Mouse (Mus musculus) lung, embryonic 14.5 days (tissue): Measurements from ENCODE around the gene Rprml. TPM values are rescaled to one million over a fixed set of nuclear protein-coding genes. Genes with fewer than 3 reads are reported as not detected.

Source experiments
- ATAC-seq: fragments of 200-750 bp; cut with Nextera tagmentation; 2 replicates; pipeline ENCODE4 v1.8.0; 2017; ENCODE audit warnings: mild to moderate bottlenecking, moderate TSS enrichment, moderate library complexity; ENCODE audit not compliant: insufficient read depth
- DNase-seq: peaks from one replicate; pipeline ENCODE4 v3.0.0-alpha.2; 2015
- H3K27ac ChIP-seq: fragments of 300-500 bp; sonication (generic); 2 replicates; pipeline ENCODE4 v1.5.1; 2014; ENCODE audit warnings: low read depth, mild to moderate bottlenecking, moderate library complexity
- H3K27me3 ChIP-seq: fragments of 300-500 bp; sonication (generic); 2 replicates; pipeline ENCODE4 v1.6.1; 2014; ENCODE audit warnings: low read length, control low read depth; ENCODE audit not compliant: insufficient read depth
- H3K36me3 ChIP-seq: fragments of 300-500 bp; sonication (generic); 2 replicates; pipeline ENCODE4 v1.6.1; 2014; ENCODE audit warnings: control low read depth; ENCODE audit not compliant: insufficient read depth
- H3K4me1 ChIP-seq: fragments of 300-500 bp; sonication (generic); 2 replicates; pipeline ENCODE4 v1.6.1; 2014; ENCODE audit warnings: antibody characterized with exemption, control low read depth; ENCODE audit not compliant: insufficient read depth
- H3K4me2 ChIP-seq: fragments of 300-500 bp; sonication (generic); 2 replicates; pipeline ENCODE4 v1.6.1; 2014; ENCODE audit warnings: mild to moderate bottlenecking
- H3K4me3 ChIP-seq: fragments of 300-500 bp; sonication (generic); 2 replicates; pipeline ENCODE4 v1.5.1; 2014; ENCODE audit warnings: low read depth, low read length
- H3K9ac ChIP-seq: fragments of 300-500 bp; sonication (generic); 2 replicates; pipeline ENCODE4 v1.6.1; 2014
- H3K9me3 ChIP-seq: fragments of 300-500 bp; sonication (generic); 2 replicates; pipeline ENCODE4 v1.6.1; 2016; ENCODE audit warnings: low read depth, low read length, control low read depth
- CTCF ChIP-seq: IDR thresholded peaks from 2 replicates; pipeline ENCODE4 v1.5.1; 2016; ENCODE audit warnings: antibody characterized with exemption, low read depth
- WGBS: fragments of 180-500 bp; shearing (Covaris S2); extraction: QIAGEN DNeasy Blood & Tissue Kit; methylation state at CpG from one replicate; pipeline ENCODE4 v1.1.7; 2014; 5-methylcytosine and 5-hydroxymethylcytosine counted together
- polyA plus RNA-seq: library from polyadenylated mRNA; unstranded; fragments of >200 nt; fragmentation: Nextera tagmentation; extraction: Ambion mirVana; gene quantifications from 2 replicates; pipeline ENCODE4 v1.2.1, GENCODE M21; 2014

Rprml gene
- polyA plus RNA-seq, 1 experiment from 2014 or later = not detected

DNA sequence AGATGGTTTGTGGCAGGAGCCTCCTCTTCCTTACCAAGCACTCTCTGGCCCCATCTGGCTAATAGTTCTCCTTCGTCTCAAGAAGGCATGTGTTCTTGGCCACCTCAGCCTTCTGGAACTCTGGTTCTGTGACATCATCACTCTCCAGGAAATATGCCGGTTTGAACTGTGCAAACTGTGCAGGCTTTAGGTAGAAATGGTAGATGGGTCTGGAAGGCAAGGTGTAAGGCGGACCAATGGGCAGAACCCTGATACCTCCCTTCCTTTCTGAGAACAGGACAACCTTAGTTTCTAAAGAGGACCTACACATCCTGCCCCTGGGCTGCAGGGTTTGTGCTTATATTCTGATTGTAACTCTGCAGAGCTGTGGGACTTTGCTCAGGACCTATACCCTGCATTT, 10.6 kb upstream of the Rprml start, which contains the start of gene Lyzl6:
Gene Lyzl6, minus strand, starts transcription at position 101 of the 400 bp plus-strand sequence.
- no peak for DNase-seq
- WGBS = 61% methylated on average over 3 of the region's 3 CpGs
- no peak within 1 kb of the TSS for H3K4me3 ChIP-seq
- no peak for ATAC-seq
- H3K36me3 ChIP-seq = no peaks in the 10 kb centered on the region
- H3K9ac ChIP-seq = no peak within 1 kb of the TSS
- H3K27ac ChIP-seq = no peak within 1 kb of the TSS
- H3K4me1 ChIP-seq = no peaks in the 10 kb centered on the region
- H3K4me2 ChIP-seq = no peak within 1 kb of the TSS
- no peak for TF ChIP-seq CTCF
- no peaks in the 10 kb centered on the region for H3K9me3 ChIP-seq
- peaks cover 9% of the 10 kb centered on the region for H3K27me3 ChIP-seq

DNA sequence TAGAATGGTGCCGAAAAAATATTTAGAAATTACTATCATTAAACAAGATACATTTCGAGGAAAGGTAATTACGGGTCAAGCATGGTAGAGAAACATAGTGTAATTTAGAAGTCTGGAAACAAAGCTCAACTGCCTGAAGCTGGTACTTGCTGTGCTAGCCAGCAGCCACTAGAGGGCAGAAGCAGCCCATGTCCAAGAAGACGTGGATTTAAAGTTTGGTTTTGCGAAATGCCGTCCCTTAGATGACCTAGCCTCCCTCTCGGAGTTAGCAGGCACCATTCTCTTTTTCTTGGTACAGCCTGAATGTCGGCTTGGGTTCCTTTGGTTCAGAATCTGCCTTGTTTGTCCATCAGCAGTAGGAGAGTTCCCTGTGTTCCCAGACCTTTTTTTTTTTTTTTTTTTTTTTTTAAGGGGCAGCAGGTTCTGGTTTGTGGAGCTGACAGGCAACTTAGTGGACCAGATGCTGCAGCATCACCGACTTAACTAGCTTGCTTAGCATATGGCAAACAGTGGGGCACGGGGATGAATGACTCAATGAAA, 9.9 kb upstream of the Rprml start:
- peak; percentile 95 for TF ChIP-seq CTCF
- no peak for ATAC-seq
- 4% methylated on average over 10 of the region's 10 CpGs for WGBS
- Histone ChIP-seq H3K9ac (no peak overlapping the region), H3K36me3 (no peaks in the 10 kb centered on the region), H3K9me3 (no peaks in the 10 kb centered on the region), H3K27me3 (peaks cover 9% of the 10 kb centered on the region), H3K4me2 (no peak overlapping the region), H3K27ac (no peak overlapping the region), H3K4me3 (no peak overlapping the region), H3K4me1 (no peaks in the 10 kb centered on the region)
- peak; percentile 87 for DNase-seq

DNA sequence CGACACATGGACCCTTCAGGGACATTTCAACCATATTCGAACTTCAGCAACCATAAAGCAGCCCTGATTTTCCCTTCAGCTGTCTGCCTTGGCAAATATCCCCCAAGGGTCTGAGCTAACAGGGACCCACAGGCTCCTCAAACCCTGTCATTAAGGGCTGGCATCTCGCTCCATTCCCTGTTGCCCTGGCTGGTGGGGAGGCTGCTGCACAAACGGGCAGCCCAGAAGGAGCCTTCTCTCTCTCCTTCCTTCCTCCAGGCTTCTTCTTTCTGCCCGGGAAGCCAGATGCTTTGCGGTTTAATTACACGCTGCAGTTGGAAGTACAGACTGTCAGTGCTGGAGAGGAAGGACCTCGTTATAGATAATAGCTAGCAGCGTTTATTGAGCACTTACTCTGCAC, 6.2 kb upstream of the Rprml start:
- ATAC-seq (no peak), DNase-seq (no peak)
- Histone ChIP-seq H3K4me1 (no peaks in the 10 kb centered on the region), H3K27ac (no peak overlapping the region), H3K9ac (no peak overlapping the region), H3K4me3 (no peak overlapping the region), H3K36me3 (no peaks in the 10 kb centered on the region), H3K9me3 (no peaks in the 10 kb centered on the region), H3K27me3 (peaks cover 24% of the 10 kb centered on the region), H3K4me2 (no peak overlapping the region)
- TF ChIP-seq CTCF = no peak
- 67% methylated on average over 9 of the region's 9 CpGs for WGBS

DNA sequence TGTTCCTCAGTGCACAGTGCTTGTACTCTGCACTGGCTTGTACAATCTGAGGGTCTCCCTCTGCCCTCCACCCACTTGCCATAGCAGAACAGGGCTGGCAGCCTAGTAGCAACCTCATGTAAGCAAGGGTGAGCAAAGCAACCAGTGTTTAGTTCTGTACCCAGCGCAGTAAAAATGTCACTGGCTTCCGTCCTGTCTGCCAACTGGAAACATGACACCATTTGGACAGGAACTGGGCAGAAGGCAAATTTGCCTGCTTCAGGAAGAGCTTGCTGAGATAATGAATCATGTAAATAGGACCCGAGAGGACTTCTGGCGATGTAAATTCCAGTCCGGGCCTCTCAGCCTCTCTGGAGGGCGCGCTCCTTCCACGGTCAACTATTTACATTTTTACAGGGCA, 3.6 kb upstream of the Rprml start:
- Histone ChIP-seq H3K9me3 (no peaks in the 10 kb centered on the region), H3K9ac (no peak overlapping the region), H3K4me2 (no peak overlapping the region), H3K4me1 (no peaks in the 10 kb centered on the region), H3K27me3 (peaks cover 40% of the 10 kb centered on the region), H3K4me3 (no peak overlapping the region), H3K27ac (no peak overlapping the region), H3K36me3 (no peaks in the 10 kb centered on the region)
- ATAC-seq = no peak
- TF ChIP-seq CTCF = no peak
- 47% methylated on average over 8 of the region's 8 CpGs for WGBS
- DNase-seq = no peak

DNA sequence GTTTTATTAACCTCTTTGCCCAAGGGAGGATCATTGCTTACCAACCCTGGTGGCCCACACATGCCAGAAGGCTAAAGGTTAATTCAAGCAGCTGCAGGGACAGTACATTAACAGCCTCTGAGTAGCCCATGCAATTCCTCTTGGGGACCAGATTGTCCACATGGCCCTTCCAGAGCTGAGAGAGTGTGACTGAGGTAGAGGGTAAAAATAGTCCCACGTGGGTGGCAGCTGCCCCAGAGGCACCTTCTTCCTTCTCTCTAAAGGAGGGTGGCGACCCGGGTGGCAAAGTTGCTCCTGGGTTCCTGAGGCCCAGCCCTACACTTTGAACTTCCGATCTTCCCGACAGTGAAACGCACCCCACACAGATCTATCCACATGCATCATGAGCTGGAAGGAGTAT, 3.1 kb upstream of the Rprml start:
- no peak overlapping the region for H3K4me3 ChIP-seq
- H3K36me3 ChIP-seq = no peaks in the 10 kb centered on the region
- no peaks in the 10 kb centered on the region for H3K9me3 ChIP-seq
- DNase-seq (no peak), ATAC-seq (no peak)
- no peak overlapping the region for H3K27ac ChIP-seq
- no peak overlapping the region for H3K4me2 ChIP-seq
- WGBS = 76% methylated on average over 6 of the region's 6 CpGs
- H3K4me1 ChIP-seq = no peaks in the 10 kb centered on the region
- no peak for TF ChIP-seq CTCF
- H3K27me3 ChIP-seq = peaks cover 46% of the 10 kb centered on the region
- no peak overlapping the region for H3K9ac ChIP-seq

DNA sequence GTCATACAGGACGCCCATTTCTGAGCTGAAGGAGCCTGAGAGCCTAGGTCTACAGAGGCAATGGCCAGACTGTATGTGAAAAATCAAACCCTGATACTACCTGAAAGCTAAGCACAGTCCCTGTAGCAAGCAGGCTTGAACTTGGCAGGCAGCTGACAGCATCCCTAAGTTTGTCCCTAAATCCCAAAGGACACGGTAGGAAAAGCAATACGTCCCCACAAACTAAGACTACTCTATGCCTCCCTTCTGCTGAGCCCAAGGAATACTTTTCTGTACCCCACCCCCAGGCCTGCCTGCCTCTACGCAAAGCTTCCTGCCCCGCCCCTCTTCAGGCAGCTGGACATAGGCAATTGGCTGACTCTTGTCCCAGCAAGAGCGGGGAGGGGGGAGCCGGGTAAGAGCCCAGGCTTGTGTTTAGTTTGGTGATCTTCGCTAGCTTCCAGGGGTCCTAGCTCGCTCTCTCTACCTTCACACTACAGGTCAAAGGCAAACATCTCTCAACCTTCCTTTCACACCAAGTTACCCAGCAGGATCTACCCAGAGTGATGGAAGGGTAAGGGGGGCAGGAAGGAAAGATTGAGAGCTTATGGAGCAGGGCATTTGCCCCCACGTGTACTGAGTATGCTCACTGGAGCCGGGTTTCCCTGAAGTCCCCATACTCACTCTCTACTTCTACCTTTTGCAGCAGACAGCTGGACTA, 1.3 kb upstream of the Rprml start:
- Histone ChIP-seq H3K27me3 (peaks cover 61% of the 10 kb centered on the region), H3K9me3 (no peaks in the 10 kb centered on the region), H3K4me3 (no peak overlapping the region), H3K4me1 (no peaks in the 10 kb centered on the region), H3K27ac (no peak overlapping the region), H3K4me2 (no peak overlapping the region), H3K36me3 (no peaks in the 10 kb centered on the region), H3K9ac (no peak overlapping the region)
- ATAC-seq (0 out of 2 replicates have a peak, but pooled peaks have one; percentile 17), DNase-seq (peak; percentile 33)
- TF ChIP-seq CTCF = no peak
- WGBS = 7% methylated on average over 11 of the region's 11 CpGs

DNA sequence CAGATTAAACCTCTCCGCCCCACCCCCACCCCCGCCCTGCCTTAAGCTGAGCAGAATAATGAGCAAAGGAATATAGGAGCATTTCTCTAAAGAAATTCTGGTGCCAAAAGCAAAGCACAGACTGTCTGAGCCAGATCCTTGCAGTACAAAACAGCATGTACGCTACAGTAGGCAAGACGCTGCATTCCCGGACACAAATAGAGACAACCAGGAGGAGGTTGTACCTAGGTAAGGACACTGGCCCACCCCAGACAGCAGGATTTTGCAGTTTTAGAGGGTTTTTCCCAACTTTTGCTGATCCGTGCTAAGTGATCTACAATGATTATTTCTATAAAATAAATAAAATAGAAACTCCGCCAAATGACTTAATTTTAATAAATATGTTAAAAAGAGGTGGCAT, 714 bp upstream of the Rprml start:
- Histone ChIP-seq H3K27me3 (peaks cover 64% of the 10 kb centered on the region), H3K4me2 (no peak overlapping the region), H3K9me3 (no peaks in the 10 kb centered on the region), H3K4me1 (no peaks in the 10 kb centered on the region), H3K36me3 (no peaks in the 10 kb centered on the region), H3K4me3 (no peak overlapping the region), H3K9ac (no peak overlapping the region), H3K27ac (no peak overlapping the region)
- 32% methylated on average over 7 of the region's 7 CpGs for WGBS
- no peak for ATAC-seq
- no peak for TF ChIP-seq CTCF
- DNase-seq = no peak
